Mouse (Mus musculus) left cerebral cortex, postnatal 36 days (tissue): Measurements from ENCODE around the gene Rarres1. TPM values are rescaled to one million over a fixed set of nuclear protein-coding genes. Genes with fewer than 3 reads are reported as not detected.

Source experiments
- DNase-seq, 2 experiments: peaks; one replicate each; pipeline ENCODE4 v3.0.0; 2021 to 2022; ENCODE audit warnings: low spot score in 2 of 2, mixed read lengths in 1 of 2
- intact Hi-C: fragments of 180-260 bp; cut with DNase I; formaldehyde crosslinking; loops from one replicate; pipeline ENCODE4 v1.15.1; 2025
- total RNA-seq, 2 experiments: library from RNA; stranded (reverse); gene quantifications; 2 replicates each; pipeline ENCODE4 v1.2.3; 2021

The Rarres1 gene
- total RNA-seq, 2 experiments from 2014 or later = 1.9 to 2.0 TPM

DNA sequence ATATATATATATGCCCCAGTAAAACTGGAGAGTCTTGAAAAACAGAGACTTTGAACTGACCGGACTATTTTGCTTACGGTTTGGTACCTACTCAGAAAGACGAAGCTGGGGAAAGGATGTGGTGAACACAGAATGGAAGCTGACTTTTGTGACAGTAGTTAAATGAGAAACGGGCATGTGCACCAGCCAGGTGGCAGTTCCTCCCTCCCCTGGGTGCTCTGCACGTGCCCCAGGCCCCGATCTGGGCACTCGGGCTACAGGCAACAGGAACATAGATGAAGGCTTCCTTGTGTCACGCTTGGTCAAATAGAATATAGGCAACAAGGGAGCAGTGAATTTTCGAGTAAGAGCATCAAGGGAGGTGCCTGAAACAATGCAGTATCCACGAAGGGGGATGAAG is 19.0 kb downstream of the Rarres1 start:
- intact Hi-C loops = no loop called here

DNA sequence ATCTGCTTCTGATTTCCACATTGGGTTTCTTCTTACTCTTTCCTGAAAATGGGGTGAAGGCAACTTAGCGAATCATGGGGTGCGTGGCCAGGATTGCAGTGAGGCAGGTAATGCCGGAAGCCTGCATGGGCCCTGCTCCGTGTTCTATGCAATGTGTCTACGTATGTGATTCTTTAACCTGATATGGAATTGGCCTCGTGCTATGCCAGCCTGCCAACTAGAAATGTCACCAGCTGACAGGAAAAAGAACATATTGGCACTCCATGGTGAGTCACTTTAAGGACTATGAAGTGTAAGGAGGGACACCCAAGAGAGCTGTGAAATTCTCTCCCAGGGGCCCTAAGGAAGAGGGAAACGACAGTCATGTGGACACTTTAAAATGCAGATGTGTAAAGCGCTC is 22.2 kb downstream of the Rarres1 start:
- DNase-seq = no peak
- intact Hi-C loops = no loop called here

More for the DNA sequence above, 19.0 kb downstream of the Rarres1 start:
- DNase-seq = no peak

DNA sequence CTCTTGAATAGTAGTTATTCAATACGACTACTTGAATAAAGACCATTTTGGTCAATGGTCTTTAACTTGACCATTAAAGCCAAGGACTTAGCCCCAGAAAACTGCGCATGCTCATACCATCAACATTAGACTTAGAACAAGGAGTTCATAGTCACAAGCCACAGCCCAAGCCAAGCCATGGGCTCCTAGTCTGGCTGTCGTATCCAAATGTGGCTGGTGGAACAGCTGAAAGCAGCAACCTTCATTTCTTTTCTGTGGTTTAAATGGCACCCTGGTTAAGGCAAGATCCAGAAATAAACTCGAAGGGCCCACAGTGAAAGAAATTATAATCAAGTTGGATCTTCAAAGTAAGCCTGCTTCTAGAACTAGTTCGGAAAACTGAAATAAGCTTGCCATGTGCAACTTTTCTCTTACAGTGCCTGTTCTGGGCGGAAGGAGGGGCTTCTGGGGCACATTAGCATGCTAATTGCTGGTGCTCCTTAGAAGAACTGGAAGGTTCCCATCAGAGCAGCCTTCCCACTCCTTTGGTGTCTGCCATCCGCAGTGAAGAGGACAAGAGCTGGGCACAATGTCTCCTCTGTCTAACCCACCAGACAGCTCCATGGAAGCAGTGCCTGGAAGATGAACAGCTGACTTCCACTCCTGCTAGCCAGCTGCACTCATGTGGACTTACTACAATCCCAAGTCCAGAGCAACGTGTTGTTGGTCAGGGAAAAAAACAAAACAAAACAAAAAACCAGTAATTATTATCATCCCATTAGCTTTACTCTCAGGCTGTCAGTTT is 23.0 kb downstream of the Rarres1 start:
- no peak for DNase-seq
- intact Hi-C loops = no loop called here

DNA sequence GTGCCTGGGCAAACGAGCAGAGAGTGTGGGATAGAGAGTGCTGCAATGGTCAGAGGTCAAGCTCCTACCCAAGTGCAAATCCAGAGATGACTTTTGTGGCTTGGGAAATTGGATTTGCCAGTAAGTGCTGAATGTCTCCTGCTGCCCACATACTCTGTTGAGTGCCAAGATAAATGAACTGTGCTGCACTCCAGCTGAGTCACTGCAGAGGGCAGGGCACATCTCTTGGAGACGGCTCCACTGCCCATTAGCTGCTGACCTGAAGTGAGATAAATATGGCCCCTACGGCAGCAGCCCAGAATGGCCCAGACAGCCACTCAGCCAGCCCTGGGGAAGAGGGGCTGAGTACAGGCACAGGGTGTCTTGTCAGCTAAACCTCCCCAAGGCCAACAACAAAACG is 25.2 kb downstream of the Rarres1 start:
- intact Hi-C loops = no loop called here
- no peak for DNase-seq

DNA sequence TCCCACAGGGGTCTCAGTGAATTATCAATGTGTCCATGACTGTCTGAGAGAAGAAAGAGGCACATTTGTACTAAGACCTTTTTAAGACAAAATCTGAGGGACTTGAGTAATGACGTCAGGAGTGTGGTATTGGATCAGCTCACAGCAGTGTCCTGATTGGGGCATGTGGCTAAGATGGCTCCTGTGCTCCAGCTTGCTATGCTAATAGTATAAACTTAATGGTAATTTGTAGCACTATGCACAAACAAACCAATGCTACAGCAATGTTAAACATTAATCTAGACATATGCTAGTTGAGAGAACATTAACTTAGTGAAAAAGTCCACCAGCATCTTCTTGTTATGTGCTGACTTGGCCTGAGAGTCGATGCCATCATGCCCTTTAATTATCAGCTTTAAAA is 30.1 kb downstream of the Rarres1 start:
- no peak for DNase-seq

DNA sequence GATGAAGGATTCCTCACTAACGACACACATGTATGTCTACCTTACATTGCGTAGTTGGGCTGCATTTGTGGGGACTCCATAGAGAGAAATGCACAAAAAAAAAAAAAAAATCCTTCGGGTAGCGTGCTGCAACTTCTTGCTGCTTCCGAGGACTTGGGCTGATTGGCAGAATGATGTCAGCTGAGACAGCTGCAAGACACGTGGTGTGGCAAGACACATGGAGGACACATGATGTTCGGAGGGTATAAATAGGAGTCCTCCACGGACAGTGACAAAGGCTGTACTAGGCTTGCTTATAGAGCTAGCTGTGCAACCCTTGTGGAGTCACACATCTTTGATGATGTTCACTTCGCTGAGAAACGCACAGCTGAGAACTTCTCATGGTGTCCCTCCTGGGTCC is 32.9 kb downstream of the Rarres1 start:
- intact Hi-C loops = no loop called here
- no peak for DNase-seq

More for the DNA sequence above, 30.1 kb downstream of the Rarres1 start:
- intact Hi-C loops = no loop called here

DNA sequence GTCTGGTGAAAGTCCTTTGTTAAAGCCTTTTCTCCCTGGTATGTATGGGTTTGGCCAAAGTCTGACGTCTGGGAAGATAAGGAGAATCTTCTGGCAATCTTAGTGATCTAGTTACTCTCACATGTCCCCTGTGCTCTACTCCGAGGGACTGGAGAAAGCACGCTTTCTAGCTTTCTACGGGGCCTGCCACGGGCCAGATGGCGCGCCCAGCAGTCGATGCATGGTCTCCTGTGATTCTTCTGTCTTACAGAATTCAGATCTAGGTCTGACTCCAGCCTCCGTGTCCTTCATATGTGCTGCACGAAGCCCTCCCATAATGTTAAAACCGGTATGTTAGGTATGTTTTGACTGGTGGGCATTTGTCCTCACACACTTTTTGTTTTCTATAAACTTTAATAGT is 35.5 kb downstream of the Rarres1 start:
- intact Hi-C loops = no loop called here
- no peak for DNase-seq

DNA sequence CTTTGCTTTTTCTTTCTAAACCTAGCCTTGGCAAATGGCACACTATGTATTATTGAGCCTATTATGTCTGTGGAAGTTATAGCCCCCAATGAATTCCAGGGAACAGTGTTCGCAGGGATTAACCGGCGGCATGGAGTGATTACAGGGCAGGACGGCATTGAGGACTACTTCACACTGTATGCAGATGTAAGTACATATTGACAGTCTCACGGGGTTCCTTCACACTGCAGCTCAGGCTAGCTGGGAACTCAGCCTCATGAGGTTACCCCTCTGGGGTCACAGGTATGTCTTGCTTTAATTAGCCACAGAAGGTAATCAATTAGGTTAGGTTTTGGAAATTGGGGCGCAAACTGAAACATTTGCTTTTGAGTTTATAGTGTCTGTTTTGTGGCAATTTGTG is 41.9 kb downstream of the Rarres1 start:
- intact Hi-C loops = no loop called here
- DNase-seq = no peak

DNA sequence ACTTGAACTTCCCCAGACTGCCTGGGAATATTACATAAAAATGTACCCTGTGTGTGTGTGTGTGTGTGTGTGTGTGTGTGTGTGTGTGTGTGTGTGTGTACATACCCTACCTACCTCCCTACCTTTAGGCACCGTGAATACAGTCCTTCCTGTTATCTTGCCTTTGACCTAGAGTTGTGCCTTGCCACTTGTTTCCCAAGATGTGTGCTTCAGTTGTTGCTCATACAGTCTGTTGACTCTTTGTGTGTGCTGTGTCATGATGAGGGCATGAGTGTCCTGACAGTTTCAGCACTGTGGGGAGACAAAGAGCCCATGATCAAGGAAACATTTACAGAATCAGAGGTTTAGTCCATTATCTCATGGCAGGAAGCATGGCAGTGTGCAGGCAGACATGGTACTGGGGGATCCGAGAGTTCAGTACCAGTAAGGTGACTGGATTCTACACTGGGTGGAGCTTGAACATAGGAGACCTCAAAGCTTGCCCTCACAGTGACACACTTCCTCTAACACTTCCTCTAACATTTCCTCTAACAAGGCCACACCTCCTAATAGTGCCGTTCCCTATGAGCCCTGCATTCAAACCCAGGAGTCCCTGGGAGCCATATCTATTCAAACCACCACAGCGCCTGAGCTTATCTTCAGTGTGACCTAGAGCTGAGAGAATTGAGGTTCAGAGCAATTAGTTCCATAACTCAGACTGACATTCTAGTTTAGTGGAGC is 43.8 kb downstream of the Rarres1 start:
- intact Hi-C loops = no loop called here
- DNase-seq = no peak

DNA sequence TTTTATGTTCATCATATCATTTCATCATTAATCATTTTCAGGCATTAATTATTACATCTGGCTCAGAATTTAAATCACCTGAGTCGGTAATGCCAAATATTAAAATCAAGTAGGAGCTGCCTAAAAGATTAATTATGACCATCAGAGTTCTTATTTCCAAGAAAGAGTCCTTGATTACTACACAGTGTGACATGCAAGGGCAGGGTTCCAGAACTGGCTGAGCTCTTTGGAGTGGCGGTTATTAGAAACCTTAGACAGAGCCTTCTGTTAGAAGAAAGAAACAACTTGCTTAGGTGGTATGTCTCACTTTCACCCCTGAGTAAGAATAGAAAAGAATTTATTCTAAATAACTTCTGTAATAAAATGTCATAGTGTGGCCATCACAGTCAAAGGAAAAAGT is 48.0 kb downstream of the Rarres1 start:
- intact Hi-C loops = no loop called here
- no peak for DNase-seq

DNA sequence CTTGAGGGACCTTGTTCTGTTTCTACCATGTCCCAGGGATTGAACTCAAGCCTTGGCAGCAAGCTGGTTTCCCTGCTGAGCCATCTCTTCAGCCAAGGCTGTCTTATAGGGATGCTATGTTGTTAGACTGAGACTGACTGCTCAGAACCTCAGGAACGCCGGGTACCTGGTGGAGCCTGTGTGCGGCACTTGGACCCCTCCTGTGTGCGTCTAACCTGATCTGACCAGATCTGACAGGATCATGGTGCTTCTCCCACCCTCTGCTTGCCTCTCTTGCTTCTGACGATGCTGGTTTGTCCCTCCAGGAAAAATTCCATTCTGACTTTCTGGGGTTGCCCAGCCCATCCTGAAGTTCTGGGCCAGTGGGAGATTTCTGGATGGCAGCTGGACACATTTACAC is 48.7 kb downstream of the Rarres1 start:
- intact Hi-C loops = no loop called here
- no peak for DNase-seq

DNA sequence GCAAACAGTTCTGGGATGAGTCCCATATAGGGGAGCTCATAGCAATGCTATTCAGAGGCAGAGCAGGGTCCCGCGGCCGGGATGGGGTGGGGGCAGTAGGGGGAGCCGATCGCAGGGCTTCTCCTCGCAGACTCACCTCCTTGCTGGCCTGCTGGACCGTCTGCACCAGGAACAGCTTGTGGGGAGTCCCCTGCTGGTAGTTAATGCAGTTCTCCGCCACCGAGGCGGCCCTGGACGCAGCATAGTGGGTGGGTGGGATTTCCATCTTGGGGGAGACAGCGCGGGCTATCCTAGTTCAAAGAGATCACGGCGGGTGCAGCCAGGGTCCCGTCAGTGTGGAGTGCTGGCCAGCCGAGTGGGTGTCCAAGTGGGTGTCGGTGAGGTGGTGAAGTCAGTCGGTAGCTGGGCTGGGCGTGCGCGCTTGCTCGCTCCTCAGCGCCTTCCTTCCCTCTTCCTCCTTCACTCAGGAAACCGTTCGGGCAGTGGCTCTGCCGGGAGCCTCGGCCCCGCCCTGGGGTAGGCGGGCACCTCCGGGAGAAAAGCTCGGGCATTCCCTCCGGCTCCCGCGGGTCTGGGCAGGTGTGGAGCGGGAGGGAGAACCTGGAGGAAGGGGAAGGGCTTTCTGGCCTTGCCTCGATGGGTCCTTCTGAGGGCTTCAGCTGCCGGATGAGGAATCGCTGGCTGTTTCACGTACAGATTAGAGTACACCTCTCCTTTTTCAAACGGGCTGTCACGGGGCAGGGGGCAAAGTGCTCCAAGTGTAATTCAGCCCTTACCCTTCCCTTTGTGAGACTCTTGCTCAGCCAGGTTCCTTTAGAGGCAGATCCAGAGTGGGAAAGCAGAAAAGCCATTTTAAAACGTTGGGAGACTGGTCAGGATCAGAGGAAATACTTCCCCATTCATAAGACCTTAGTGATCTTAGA is 51.6 kb downstream of the Rarres1 start, which contains the start of gene Lxn:
Gene Lxn (minus strand): TSS at position 477 of the 923 bp plus-strand sequence.
- intact Hi-C loops = no loop called here
- DNase-seq = peak; percentile 78 to 81

DNA sequence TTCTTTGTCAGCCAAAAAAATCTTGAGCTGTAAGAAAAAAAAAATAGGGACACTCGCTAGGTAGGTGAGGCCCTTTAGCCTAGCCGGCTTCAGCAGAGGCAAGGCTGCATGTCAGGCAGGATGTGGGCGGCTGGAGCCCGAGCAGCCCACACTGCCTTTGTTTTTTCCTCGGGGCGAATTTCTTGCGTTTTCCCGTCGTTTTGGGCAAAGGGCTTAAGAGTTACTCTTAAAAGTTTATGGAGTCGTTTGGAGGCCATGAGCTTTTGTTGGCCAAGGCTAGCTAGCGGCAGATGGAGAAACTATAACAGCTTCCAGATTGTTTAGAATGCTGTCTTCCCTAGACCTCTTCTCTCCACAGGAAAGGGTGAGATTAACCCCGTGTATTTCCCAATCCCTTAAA is 52.3 kb downstream of the Rarres1 start:
- intact Hi-C loops = no loop called here
- no peak for DNase-seq

DNA sequence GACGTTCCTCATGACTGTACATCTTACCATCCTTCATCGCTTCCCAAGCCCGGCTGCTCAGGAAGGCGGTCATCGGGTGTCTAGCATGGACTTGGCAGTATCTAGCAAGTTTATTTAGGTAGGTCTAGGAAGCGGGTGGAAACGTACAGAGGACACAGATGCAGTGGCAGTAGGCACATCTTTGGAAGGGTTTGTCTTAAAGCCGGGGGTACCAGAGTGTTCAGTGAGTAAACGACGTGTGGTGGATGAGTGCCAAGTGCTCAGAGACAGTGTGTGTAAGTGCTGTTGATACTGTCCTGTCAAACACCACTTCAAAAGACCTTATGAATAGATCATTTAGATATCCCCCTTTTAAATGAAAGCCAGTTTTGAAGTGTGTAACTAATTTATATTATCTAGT is 52.7 kb downstream of the Rarres1 start:
- DNase-seq = no peak
- intact Hi-C loops = no loop called here

DNA sequence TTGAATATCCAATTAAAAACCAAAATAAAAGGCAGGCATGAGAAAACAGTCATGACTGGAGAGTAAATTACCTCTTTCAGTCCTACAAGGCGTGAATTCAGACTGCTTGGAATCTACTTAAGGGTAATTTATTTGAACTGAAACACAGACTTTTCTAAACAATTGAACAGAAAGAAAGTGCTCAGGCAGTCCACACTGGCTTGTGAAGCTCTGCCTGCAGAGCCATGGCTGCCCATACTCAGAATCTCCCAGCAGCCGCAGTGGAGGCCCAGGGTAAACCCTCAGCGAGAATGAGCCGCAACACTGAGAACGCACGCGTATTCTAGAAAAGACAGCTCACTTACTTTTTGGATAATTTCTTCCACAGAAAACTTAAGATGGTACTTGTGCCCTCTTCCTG is 53.3 kb downstream of the Rarres1 start:
- DNase-seq = no peak
- intact Hi-C loops = no loop called here

DNA sequence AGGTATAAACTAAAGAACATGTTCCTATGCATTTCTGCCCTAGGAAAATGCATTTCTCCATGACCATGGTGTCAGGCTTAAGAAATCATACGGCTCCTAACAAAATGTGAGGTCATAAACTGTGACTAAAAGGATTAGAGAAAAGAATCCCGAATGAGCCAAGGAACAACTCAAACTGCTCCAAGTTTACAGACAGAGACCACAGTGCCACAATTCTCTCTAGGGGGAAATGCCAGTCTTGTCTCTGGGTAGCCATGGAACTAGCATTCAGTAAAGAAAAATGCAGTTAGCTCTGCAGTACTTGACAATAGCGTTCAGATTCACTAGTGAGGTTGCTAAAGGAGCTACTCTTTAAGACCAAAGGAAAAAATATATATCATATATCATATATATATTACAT is 55.4 kb downstream of the Rarres1 start:
- no peak for DNase-seq
- intact Hi-C loops = no loop called here

DNA sequence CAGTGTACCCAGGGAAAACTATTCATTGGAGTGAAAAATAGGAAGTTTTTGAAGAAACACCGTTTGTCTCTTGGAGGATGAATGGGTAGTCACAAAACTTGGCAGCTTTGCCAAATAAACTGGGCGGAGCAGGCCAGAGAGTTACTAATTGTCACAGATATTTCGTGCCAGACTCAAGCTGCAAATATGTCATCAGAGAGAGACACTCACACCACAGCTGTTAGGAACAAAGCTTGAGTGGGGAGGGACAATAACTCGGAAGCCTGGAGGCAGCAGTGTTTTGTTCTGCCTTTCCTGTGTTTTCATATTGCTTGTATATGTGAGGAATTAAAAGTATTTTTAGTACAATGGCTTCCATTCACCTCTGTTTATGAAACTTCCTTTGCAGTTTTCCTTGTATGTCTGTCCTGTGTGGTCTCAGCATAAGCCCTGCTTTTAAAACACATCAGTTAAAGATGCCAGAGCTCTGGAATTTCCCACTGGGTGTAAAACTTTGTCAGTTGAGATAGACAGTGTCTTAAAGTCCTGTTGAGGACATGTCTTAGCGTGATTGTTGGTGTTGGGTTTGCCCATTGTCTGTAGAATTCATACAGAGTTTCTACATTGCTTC is 64.6 kb downstream of the Rarres1 start:
- no peak for DNase-seq

DNA sequence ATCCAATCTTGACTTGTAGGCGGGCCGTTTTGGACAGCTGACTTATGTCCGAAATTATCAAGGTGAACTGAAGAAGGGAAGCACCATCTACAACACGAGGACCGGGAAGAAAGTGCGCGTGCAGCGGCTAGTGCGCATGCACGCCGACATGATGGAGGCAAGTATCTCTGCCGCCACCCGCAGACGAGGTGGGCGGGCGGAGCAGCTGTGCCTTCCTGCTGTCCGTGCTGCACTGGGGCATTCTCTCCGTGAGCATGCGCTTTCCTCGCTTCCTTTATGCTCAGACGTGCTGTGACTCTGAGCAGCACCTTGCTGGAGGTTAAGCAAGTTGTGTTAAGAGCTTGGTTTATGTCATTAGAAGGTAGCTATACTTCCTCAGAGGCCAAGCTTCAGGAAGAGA is 65.7 kb downstream of the Rarres1 start:
- intact Hi-C loops = no loop called here
- peak in 1 of 2 experiments; percentile 27 for DNase-seq

More for the DNA sequence above, 64.6 kb downstream of the Rarres1 start:
- intact Hi-C loops = no loop called here

DNA sequence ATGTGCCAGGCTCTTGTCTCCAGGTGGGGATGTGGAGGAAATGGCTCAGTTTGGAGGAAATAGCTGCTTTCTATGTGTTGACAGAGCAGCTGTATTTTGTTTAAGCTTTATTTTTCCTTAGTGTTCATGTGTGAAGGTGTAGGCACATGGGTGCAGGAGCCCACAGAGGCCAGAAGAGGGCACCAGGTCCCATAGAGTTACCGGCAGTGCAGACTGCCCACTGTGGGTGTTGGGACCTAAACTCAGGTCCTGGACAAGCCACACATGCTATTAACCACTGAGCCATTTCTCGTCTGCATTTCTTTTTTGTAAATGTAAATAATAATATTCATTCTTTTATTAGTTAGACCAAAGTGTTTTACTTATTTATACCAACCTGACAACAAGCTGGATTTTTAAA is 68.2 kb downstream of the Rarres1 start:
- intact Hi-C loops = no loop called here
- no peak for DNase-seq

DNA sequence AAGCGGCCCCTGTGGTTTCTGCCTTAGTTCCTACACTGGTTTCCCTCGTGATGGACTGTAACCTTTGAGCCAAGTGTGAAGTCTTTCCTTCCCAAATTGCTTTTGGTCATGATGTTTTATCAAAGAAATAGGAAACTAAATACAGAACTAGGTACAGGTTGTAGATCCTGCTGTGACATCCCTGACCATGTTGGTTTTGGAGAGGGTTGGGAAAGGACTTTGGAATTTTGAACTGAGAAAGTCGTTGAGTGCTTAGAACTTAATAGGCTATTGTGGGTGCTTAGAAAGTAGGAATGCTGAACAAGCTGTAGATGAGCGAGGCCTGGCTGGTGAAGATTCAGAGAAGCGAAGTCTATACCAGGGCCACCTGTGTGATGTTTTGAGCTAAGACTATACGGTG is 81.3 kb downstream of the Rarres1 start:
- intact Hi-C loops = no loop called here
- no peak for DNase-seq
